Mouse (Mus musculus): ENCODE measurements around the gene Gm45261. TPM values are rescaled to one million over a fixed set of nuclear protein-coding genes. Genes with fewer than 3 reads are reported as not detected.

Gm45261 gene
- total and polyA plus RNA-seq, 3 experiments: not detected

- Histone ChIP-seq H3K4me1 (ENCODE audit: insufficient read depth, low read depth, low read length) (no peaks in the 10 kb centered on the region), H3K4me3 (ENCODE audit: low read depth, low read length) (no peak overlapping the region), H3K9me3 (replicated peaks) (no peaks in the 10 kb centered on the region), H3K27me3 (ENCODE audit: insufficient read depth, low read length) (no peaks in the 10 kb centered on the region), H3K36me3 (replicated peaks) (no peaks in the 10 kb centered on the region)
- ATAC-seq (ENCODE audit: extremely low read depth, insufficient number of reproducible peaks, low FRiP score, poor library complexity, severe bottlenecking) (no peak), DNase-seq (ENCODE audit: low spot score) (no peak)
- no peak for TF ChIP-seq GATA2 (IDR thresholded peaks at IDR 0.05; ENCODE audit: borderline replicate concordance, low read depth, low read length)
- TF ChIP-seq CTCF (IDR thresholded peaks at IDR 0.05; ENCODE audit: low read depth, low read length): no peak
- no peak for TF ChIP-seq GATA1 (IDR thresholded peaks at IDR 0.05; ENCODE audit: borderline replicate concordance, low read length)
- no peak for TF ChIP-seq TAL1 (conservative IDR thresholded peaks at IDR 0.05; ENCODE audit: low read depth, low read length)
- TF ChIP-seq POLR2AphosphoS5 (IDR thresholded peaks at IDR 0.05; ENCODE audit: insufficient replicate concordance, low read depth, low read length): no peak
These were observed 9.2 kb downstream of the Gm45261 start for GRCm38 (mm10) chr1:80451914-80452549.

- Histone ChIP-seq H3K9me3 (replicated peaks) (no peaks in the 10 kb centered on the region), H3K27me3 (ENCODE audit: insufficient read depth, low read length) (no peaks in the 10 kb centered on the region), H3K4me1 (ENCODE audit: insufficient read depth, low read depth, low read length) (no peaks in the 10 kb centered on the region), H3K36me3 (replicated peaks) (no peaks in the 10 kb centered on the region), H3K4me3 (ENCODE audit: low read depth, low read length) (no peak overlapping the region)
- no peak for ATAC-seq (ENCODE audit: extremely low read depth, insufficient number of reproducible peaks, low FRiP score, poor library complexity, severe bottlenecking)
- TF ChIP-seq CTCF (IDR thresholded peaks at IDR 0.05; ENCODE audit: low read depth, low read length): no peak
- no peak for TF ChIP-seq GATA2 (IDR thresholded peaks at IDR 0.05; ENCODE audit: borderline replicate concordance, low read depth, low read length)
- no peak for TF ChIP-seq TAL1 (conservative IDR thresholded peaks at IDR 0.05; ENCODE audit: low read depth, low read length)
- no peak for TF ChIP-seq GATA1 (IDR thresholded peaks at IDR 0.05; ENCODE audit: borderline replicate concordance, low read length)
- no peak for TF ChIP-seq POLR2AphosphoS5 (IDR thresholded peaks at IDR 0.05; ENCODE audit: insufficient replicate concordance, low read depth, low read length)
- DNase-seq (ENCODE audit: low spot score): no peak
These were observed 13.7 kb downstream of the Gm45261 start for GRCm38 (mm10) chr1:80447554-80447953.

DNA sequence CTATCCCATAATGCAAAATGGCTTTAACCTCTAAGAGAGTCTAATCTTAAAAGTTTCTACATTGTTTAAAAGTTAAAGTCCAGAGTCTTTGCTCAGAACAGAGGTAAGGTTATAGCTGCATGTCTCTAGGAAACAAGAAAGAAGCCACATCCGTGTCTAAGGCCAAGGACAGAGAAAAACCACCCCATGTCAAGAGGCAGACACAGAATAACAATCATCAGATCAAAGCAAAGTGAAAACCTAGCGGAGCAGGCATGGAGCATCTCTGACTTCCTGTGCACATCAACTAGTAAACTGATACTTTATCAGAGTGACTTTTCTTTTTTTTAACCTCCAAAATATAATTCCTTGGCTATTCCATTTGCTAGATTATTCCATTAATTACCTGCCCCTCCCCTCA lies 20.3 kb downstream of the Gm45261 start:
- Histone ChIP-seq H3K4me1 (ENCODE audit: insufficient read depth, low read depth, low read length) (no peaks in the 10 kb centered on the region), H3K4me3 (ENCODE audit: low read depth, low read length) (no peak overlapping the region), H3K36me3 (replicated peaks) (no peaks in the 10 kb centered on the region), H3K9me3 (replicated peaks) (no peaks in the 10 kb centered on the region), H3K27me3 (ENCODE audit: insufficient read depth, low read length) (no peaks in the 10 kb centered on the region)
- no peak for TF ChIP-seq GATA1 (IDR thresholded peaks at IDR 0.05; ENCODE audit: borderline replicate concordance, low read length)
- no peak for TF ChIP-seq TAL1 (conservative IDR thresholded peaks at IDR 0.05; ENCODE audit: low read depth, low read length)
- TF ChIP-seq GATA2 (IDR thresholded peaks at IDR 0.05; ENCODE audit: borderline replicate concordance, low read depth, low read length): no peak
- DNase-seq (ENCODE audit: low spot score) (no peak), ATAC-seq (ENCODE audit: extremely low read depth, insufficient number of reproducible peaks, low FRiP score, poor library complexity, severe bottlenecking) (no peak)

GRCm38 (mm10) chr1:80438506-80438905 lies 22.7 kb downstream of the Gm45261 start:
- Histone ChIP-seq H3K27me3 (ENCODE audit: insufficient read depth, low read length) (no peaks in the 10 kb centered on the region), H3K36me3 (replicated peaks) (no peaks in the 10 kb centered on the region), H3K4me1 (ENCODE audit: insufficient read depth, low read depth, low read length) (no peaks in the 10 kb centered on the region), H3K9me3 (replicated peaks) (no peaks in the 10 kb centered on the region), H3K4me3 (ENCODE audit: low read depth, low read length) (no peak overlapping the region)
- no peak for DNase-seq (ENCODE audit: low spot score)
- ATAC-seq (ENCODE audit: extremely low read depth, insufficient number of reproducible peaks, low FRiP score, poor library complexity, severe bottlenecking): no peak
- no peak for TF ChIP-seq GATA2 (IDR thresholded peaks at IDR 0.05; ENCODE audit: borderline replicate concordance, low read depth, low read length)
- no peak for TF ChIP-seq CTCF (IDR thresholded peaks at IDR 0.05; ENCODE audit: low read depth, low read length)
- no peak for TF ChIP-seq POLR2AphosphoS5 (IDR thresholded peaks at IDR 0.05; ENCODE audit: insufficient replicate concordance, low read depth, low read length)
- TF ChIP-seq TAL1 (conservative IDR thresholded peaks at IDR 0.05; ENCODE audit: low read depth, low read length): no peak
- no peak for TF ChIP-seq GATA1 (IDR thresholded peaks at IDR 0.05; ENCODE audit: borderline replicate concordance, low read length)

DNA sequence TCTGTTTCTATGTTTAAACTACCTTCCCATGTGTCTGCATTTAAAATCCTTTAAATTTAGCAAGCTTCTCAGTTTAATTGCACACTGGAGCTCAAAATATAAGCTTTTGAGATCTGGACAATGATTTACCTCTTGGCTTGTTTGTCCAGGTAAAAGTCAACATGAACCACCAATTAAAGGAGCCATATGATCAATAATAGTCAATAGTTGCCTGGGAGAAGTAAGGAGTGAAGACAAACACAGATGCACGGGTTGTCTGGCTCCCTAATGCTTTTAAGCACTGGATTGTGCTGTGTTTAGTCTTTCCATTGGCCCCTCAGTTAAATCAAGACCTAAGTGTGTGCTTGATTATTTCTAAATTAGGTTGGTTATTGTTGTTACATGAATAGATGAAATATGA lies 33.3 kb downstream of the Gm45261 start:
- Histone ChIP-seq H3K27me3 (ENCODE audit: insufficient read depth, low read length) (no peaks in the 10 kb centered on the region), H3K4me1 (ENCODE audit: insufficient read depth, low read depth, low read length) (no peaks in the 10 kb centered on the region), H3K36me3 (replicated peaks) (no peaks in the 10 kb centered on the region), H3K4me3 (ENCODE audit: low read depth, low read length) (no peak overlapping the region), H3K9me3 (replicated peaks) (no peaks in the 10 kb centered on the region)
- ATAC-seq (ENCODE audit: extremely low read depth, insufficient number of reproducible peaks, low FRiP score, poor library complexity, severe bottlenecking) (no peak), DNase-seq (ENCODE audit: low spot score) (no peak)
- TF ChIP-seq CTCF (IDR thresholded peaks at IDR 0.05; ENCODE audit: low read depth, low read length): no peak
- TF ChIP-seq POLR2AphosphoS5 (IDR thresholded peaks at IDR 0.05; ENCODE audit: insufficient replicate concordance, low read depth, low read length): no peak
- TF ChIP-seq GATA1 (IDR thresholded peaks at IDR 0.05; ENCODE audit: borderline replicate concordance, low read length): no peak
- no peak for TF ChIP-seq TAL1 (conservative IDR thresholded peaks at IDR 0.05; ENCODE audit: low read depth, low read length)
- TF ChIP-seq GATA2 (IDR thresholded peaks at IDR 0.05; ENCODE audit: borderline replicate concordance, low read depth, low read length): no peak

GRCm38 (mm10) chr1:80427425-80427824 lies 33.8 kb downstream of the Gm45261 start:
- TF ChIP-seq GATA2 (IDR thresholded peaks at IDR 0.05; ENCODE audit: borderline replicate concordance, low read depth, low read length) (no peak), CTCF (IDR thresholded peaks at IDR 0.05; ENCODE audit: low read depth, low read length) (no peak), TAL1 (conservative IDR thresholded peaks at IDR 0.05; ENCODE audit: low read depth, low read length) (no peak), POLR2AphosphoS5 (IDR thresholded peaks at IDR 0.05; ENCODE audit: insufficient replicate concordance, low read depth, low read length) (no peak), GATA1 (IDR thresholded peaks at IDR 0.05; ENCODE audit: borderline replicate concordance, low read length) (no peak)
- Histone ChIP-seq H3K27me3 (ENCODE audit: insufficient read depth, low read length) (no peaks in the 10 kb centered on the region), H3K4me1 (ENCODE audit: insufficient read depth, low read depth, low read length) (no peaks in the 10 kb centered on the region), H3K9me3 (replicated peaks) (no peaks in the 10 kb centered on the region), H3K4me3 (ENCODE audit: low read depth, low read length) (no peak overlapping the region), H3K36me3 (replicated peaks) (no peaks in the 10 kb centered on the region)
- no peak for DNase-seq (ENCODE audit: low spot score)
- no peak for ATAC-seq (ENCODE audit: extremely low read depth, insufficient number of reproducible peaks, low FRiP score, poor library complexity, severe bottlenecking)
